Mouse (Mus musculus) ES-Bruce4 (cell line): ENCODE results near the gene Gpx4. TPM values are rescaled to one million over a fixed set of nuclear protein-coding genes. Genes with fewer than 3 reads are reported as not detected.

ENCODE experiments used
- H3K27ac ChIP-seq: 2 replicates; pipeline ENCODE4 v1.5.1; 2012; ENCODE audit warnings: low read length, inconsistent platforms; ENCODE audit not compliant: insufficient read depth
- H3K27me3 ChIP-seq: 2 replicates; pipeline ENCODE4 v1.6.1; 2012; ENCODE audit warnings: mild to moderate bottlenecking, low read length, inconsistent platforms; ENCODE audit not compliant: control insufficient read depth, poor library complexity, insufficient read depth, severe bottlenecking
- H3K36me3 ChIP-seq: 2 replicates; pipeline ENCODE4 v1.6.1; 2012; ENCODE audit warnings: inconsistent platforms, mild to moderate bottlenecking, low read length, moderate library complexity; ENCODE audit not compliant: control insufficient read depth, poor library complexity, insufficient read depth, severe bottlenecking
- H3K4me1 ChIP-seq: one replicate; pipeline ENCODE4 v1.8.1; 2011; ENCODE audit warnings: low read length; ENCODE audit not compliant: control insufficient read depth, insufficient read depth
- H3K4me3 ChIP-seq: 2 replicates; pipeline ENCODE4 v1.5.1; 2011; ENCODE audit warnings: low read depth, mild to moderate bottlenecking, low read length
- H3K9ac ChIP-seq: 2 replicates; pipeline ENCODE4 v1.6.1; 2012; ENCODE audit warnings: low read depth, mild to moderate bottlenecking, inconsistent platforms; ENCODE audit not compliant: poor library complexity, severe bottlenecking
- H3K9me3 ChIP-seq: replicated peaks from 2 replicates; pipeline ENCODE4 v1.6.1; 2012; ENCODE audit warnings: mild to moderate bottlenecking, low read length, inconsistent platforms; ENCODE audit not compliant: control insufficient read depth, poor library complexity, insufficient read depth, severe bottlenecking
- CTCF ChIP-seq: IDR thresholded peaks from one replicate; pipeline ENCODE4 v1.8.1; 2011; ENCODE audit warnings: low read depth, low read length
- EP300 ChIP-seq: IDR thresholded peaks from 2 replicates; pipeline ENCODE4 v1.6.1; 2011; ENCODE audit warnings: low read depth, low read length; ENCODE audit not compliant: insufficient read depth
- POLR2A ChIP-seq: IDR thresholded peaks from one replicate; pipeline ENCODE4 v1.8.1; 2011; ENCODE audit warnings: low read length; ENCODE audit not compliant: insufficient read depth
- polyA plus RNA-seq: library from polyadenylated mRNA; stranded (reverse); fragments of >200 nt; gene quantifications from 2 replicates; pipeline ENCODE4 v1.2.4, GENCODE M21; 2011; ENCODE audit warnings: low read depth; ENCODE audit not compliant: missing spikeins, insufficient read depth, insufficient read length

Gpx4 gene
- polyA plus RNA-seq, 1 experiment, result 479 TPM

DNA sequence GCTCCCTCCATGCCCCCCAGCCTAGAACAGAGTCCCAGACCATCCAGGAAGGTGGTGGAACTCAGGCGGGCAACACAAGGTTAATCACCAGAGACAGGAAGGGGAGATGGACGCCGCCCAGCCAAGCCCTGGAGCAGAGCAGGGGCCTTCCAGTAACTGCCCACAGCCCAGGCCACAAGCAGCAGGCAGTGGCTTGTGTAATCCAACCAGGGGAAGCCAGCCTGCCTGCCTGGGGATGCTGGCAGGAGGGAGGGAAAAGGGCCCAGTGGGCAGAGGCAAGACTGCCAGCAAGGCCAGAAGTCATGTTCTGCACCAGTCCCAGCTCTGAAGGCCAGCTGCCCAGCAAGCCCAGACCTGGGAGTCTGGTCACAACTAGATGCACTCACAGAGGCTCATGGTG, 39.9 kb downstream of the Gpx4 start:
- Histone ChIP-seq H3K4me1 (no peaks in the 10 kb centered on the region), H3K27me3 (no peaks in the 10 kb centered on the region), H3K27ac (no peak overlapping the region), H3K4me3 (no peak overlapping the region), H3K9ac (no peak overlapping the region), H3K9me3 (no peaks in the 10 kb centered on the region), H3K36me3 (no peaks in the 10 kb centered on the region; the same call in 1 of the 2 replicates)
- no peak for TF ChIP-seq EP300
- TF ChIP-seq POLR2A, result no peak
- TF ChIP-seq CTCF, result no peak

DNA sequence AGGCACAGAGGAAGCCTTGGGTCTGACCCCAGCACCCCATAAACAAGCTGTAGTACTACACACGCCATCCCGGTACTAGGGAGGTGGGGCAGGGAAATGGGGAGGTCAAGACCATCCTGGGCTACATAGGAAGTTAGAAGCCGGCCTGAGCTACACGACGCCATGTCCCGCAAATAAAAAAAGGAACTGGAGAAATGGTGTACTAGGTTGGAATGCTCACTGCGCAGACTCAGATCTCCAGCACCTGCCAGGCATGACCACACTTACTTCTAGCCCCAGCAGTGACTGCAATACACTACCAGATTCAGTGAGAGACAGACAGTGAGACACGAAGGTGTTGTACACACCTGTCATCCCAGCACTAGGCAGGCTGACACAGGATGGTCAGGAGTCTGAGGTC, 40.5 kb downstream of the Gpx4 start:
- H3K27ac ChIP-seq, result no peak overlapping the region
- no peak overlapping the region for H3K9ac ChIP-seq
- no peaks in the 10 kb centered on the region for H3K27me3 ChIP-seq
- no peak overlapping the region for H3K4me3 ChIP-seq
- H3K9me3 ChIP-seq, result no peaks in the 10 kb centered on the region
- no peaks in the 10 kb centered on the region; the same call in 1 of the 2 replicates for H3K36me3 ChIP-seq
- no peak for TF ChIP-seq EP300
- TF ChIP-seq POLR2A, result no peak
- TF ChIP-seq CTCF, result no peak
- no peaks in the 10 kb centered on the region for H3K4me1 ChIP-seq

DNA sequence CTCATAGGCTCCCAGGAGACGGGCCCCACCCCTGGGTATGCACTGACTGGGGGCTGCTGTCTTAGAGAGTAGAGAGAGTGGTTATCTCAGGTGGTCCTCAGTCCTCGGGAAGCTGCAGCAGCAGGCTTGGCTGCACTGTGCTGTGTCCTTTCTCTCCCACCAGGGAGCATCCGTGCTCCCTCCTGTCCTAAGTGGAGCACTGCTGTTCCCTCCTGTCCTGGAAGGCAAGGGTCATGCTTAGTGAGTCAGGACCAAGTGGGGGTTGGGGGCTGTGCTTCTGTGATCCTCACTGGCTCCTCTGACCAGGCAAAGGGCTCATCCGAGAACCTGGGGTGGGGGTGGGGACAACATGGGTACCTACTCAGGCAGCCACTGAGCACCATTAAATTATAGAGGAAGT, 42.2 kb downstream of the Gpx4 start:
- no peak overlapping the region for H3K4me3 ChIP-seq
- peak; percentile 6 for TF ChIP-seq CTCF
- no peak for TF ChIP-seq POLR2A
- TF ChIP-seq EP300, result no peak
- H3K27ac ChIP-seq, result no peak overlapping the region

DNA sequence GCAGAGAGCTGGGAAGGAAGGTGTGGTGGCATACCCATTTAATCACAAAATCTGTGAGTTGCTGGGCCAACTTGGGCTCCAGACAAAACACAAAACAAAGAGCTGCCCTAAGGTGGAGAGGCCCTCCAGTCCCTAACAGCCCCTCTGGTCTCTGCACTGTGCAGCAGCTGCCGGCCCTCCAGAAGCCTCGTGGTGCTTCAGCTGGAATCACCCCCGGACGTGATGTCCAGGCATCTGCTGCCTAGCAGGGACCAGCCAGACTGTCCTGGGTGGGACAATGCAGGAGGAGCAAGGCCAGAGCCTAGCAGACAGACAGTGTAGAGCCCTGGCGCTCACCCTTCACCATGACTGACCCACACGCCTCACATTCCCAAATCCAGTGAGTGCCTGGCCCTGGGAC, 44.6 kb downstream of the Gpx4 start:
- Histone ChIP-seq H3K27me3 (no peaks in the 10 kb centered on the region), H3K4me3 (no peak overlapping the region), H3K36me3 (no peaks in the 10 kb centered on the region), H3K9me3 (no peaks in the 10 kb centered on the region), H3K4me1 (no peaks in the 10 kb centered on the region), H3K9ac (no peak overlapping the region), H3K27ac (no peak overlapping the region)
- no peak for TF ChIP-seq POLR2A
- TF ChIP-seq EP300, result no peak
- TF ChIP-seq CTCF, result no peak

More for the DNA sequence above, 42.2 kb downstream of the Gpx4 start:
- H3K9ac ChIP-seq, result no peak overlapping the region
- no peaks in the 10 kb centered on the region for H3K9me3 ChIP-seq
- H3K4me1 ChIP-seq, result no peaks in the 10 kb centered on the region
- no peaks in the 10 kb centered on the region; the same call in 1 of the 2 replicates for H3K36me3 ChIP-seq
- no peaks in the 10 kb centered on the region for H3K27me3 ChIP-seq

- H3K9me3 ChIP-seq, result no peaks in the 10 kb centered on the region
- no peak overlapping the region for H3K27ac ChIP-seq
- no peaks in the 10 kb centered on the region for H3K27me3 ChIP-seq
- no peak overlapping the region for H3K9ac ChIP-seq
- H3K4me1 ChIP-seq, result peaks cover 1% of the 10 kb centered on the region
- no peak for TF ChIP-seq POLR2A
- TF ChIP-seq EP300, result no peak
- no peak for TF ChIP-seq CTCF
- no peak overlapping the region for H3K4me3 ChIP-seq
- H3K36me3 ChIP-seq, result no peaks in the 10 kb centered on the region
Measured at GRCm38 (mm10) chr10:80092690-80093089, 45.7 kb downstream of the Gpx4 start.

DNA sequence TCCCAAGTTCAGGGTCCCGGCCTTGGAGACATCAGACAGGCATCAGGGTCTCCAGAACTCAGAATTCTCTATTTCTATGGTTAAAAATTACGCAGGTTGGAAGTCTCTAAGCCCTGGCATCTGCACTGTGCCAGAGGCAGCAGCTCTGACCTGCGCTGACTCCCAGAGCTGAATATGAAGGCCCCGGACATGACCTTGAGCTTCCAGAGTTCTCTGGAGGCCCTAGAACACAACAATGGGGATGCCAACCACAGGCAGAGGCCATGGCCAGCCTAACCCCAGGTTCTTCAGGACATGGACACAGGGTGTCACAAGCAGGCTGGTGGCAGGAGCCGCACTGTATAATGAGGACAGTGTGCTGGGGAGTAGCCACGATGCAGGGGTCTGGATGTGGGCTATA, 47.1 kb downstream of the Gpx4 start:
- Histone ChIP-seq H3K9me3 (no peaks in the 10 kb centered on the region), H3K4me1 (peaks cover 6% of the 10 kb centered on the region), H3K27me3 (no peaks in the 10 kb centered on the region), H3K27ac (no peak overlapping the region), H3K4me3 (no peak overlapping the region), H3K36me3 (no peaks in the 10 kb centered on the region), H3K9ac (no peak overlapping the region)
- TF ChIP-seq EP300 (no peak), CTCF (no peak), POLR2A (no peak)

DNA sequence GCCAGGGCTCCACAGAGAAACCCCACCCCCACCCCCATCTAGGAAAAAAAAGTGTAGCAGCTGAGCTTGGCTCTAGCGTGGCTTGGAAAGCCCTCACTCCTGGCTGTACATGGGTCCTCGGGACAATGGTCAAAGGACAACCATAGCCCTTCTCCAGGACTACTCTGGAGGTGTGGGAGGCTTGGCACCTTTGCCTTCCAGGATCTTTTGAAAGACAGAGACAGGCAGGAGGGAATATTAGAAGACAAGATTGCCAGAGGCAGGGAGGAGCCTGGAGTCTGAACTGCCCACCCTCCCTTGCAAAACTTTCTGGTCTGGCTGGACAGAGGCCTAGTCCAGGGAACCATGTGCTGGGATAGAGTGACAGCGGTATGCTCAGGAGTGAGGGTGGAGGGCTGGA, 47.7 kb downstream of the Gpx4 start:
- Histone ChIP-seq H3K27me3 (no peaks in the 10 kb centered on the region), H3K36me3 (no peaks in the 10 kb centered on the region), H3K4me3 (no peak overlapping the region), H3K4me1 (peaks cover 6% of the 10 kb centered on the region), H3K9ac (no peak overlapping the region), H3K27ac (no peak overlapping the region), H3K9me3 (no peaks in the 10 kb centered on the region)
- TF ChIP-seq POLR2A (no peak), EP300 (no peak), CTCF (no peak)
